Mouse (Mus musculus): Measurements from ENCODE around the gene Stip1. TPM values are rescaled to one million over a fixed set of nuclear protein-coding genes. Genes with fewer than 3 reads are reported as not detected.

The Stip1 gene
- polyA plus RNA-seq, 2 experiments = 170 to 205 TPM

DNA sequence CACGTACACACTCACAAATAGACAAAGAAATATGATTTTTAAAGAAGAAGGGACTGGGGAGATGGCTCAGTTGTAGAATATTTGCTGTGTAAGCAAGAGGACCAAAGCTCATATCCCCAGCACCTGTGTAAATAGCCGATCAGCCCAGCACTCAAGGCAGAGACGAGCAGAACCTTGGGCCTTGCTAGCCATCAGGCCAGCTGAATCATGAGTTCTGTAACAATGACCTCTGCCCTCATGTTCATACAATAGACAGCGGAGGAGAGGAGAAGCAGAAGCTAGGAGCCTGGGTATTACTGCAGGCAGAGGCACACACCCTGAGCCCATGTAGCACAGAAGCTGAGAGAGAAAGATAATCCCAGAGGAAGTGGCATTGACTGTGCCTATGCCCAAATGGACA is 27.3 kb downstream of the Stip1 start:
- TF ChIP-seq POLR2A (IDR thresholded peaks at IDR 0.05; ENCODE audit: borderline replicate concordance, extremely low read depth, insufficient read depth, insufficient read length) = no peak
- no peak for ATAC-seq (ENCODE audit: low FRiP score, low read depth)
- WGBS = 92% methylated on average over 4 of the region's 4 CpGs
- Histone ChIP-seq H3K36me3 (ENCODE audit: control insufficient read depth, insufficient read depth, low read length) (peaks cover 7% of the 10 kb centered on the region; the same call in 1 of the 2 replicates), H3K4me1 (ENCODE audit: control insufficient read depth, insufficient read depth, low read length) (no peaks in the 10 kb centered on the region), H3K27me3 (ENCODE audit: control insufficient read depth, insufficient read depth, low read length) (no peaks in the 10 kb centered on the region), H3K4me3 (replicated peaks; ENCODE audit: low read length) (no peak overlapping the region), H3K27ac (replicated peaks; ENCODE audit: low read depth, low read length) (no peak overlapping the region), H3K9ac (ENCODE audit: low read depth, low read length, severe bottlenecking) (no peak overlapping the region), H3K4me2 (replicated peaks; ENCODE audit: low read depth, low read length, severe bottlenecking) (no peak overlapping the region), H3K9me3 (ENCODE audit: control insufficient read depth, low read length) (no peaks in the 10 kb centered on the region)
- no peak for DNase-seq (ENCODE audit: low spot score)

DNA sequence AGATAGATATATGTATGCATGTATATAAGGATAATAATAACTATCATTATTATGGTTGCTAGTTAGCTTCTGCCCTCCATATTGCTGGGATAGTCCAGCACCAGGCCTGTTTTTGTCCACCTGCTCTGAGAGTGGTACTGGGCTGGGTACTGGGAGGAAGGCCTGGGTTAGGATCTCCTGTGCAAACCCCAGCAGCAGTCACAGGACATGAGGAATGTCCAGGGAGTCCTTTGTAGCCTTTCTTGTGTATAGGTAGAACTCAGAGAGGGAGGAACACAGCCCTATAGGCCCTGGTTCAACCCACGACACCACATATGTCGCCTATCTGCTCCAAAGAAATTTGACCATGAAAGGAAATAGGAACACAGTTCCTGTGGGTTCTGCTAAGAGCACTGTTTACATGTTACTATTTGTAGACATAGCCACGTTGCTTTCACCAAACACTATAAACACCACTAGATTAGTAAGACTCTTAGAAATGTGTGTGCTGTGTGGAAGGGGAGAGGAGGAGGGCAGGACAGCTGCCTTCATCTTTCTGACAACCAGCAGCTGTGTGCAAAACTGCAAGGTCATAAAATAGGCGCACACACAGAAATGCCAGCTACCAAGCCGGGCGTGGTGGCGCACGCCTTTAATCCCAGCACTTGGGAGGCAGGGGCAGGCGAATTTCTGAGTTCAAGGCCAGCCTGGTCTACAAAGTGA is 32.7 kb downstream of the Stip1 start:
- no peak for ATAC-seq (ENCODE audit: low FRiP score, low read depth)
- H3K27me3 ChIP-seq (ENCODE audit: control insufficient read depth, insufficient read depth, low read length) = no peaks in the 10 kb centered on the region
- no peaks in the 10 kb centered on the region for H3K9me3 ChIP-seq (ENCODE audit: control insufficient read depth, low read length)
- WGBS = 75% methylated on average over 9 of the region's 9 CpGs
- H3K4me2 ChIP-seq (replicated peaks; ENCODE audit: low read depth, low read length, severe bottlenecking) = no peak overlapping the region
- TF ChIP-seq POLR2A (IDR thresholded peaks at IDR 0.05; ENCODE audit: borderline replicate concordance, extremely low read depth, insufficient read depth, insufficient read length) = no peak
- no peak for DNase-seq (ENCODE audit: low spot score)
- H3K4me3 ChIP-seq (replicated peaks; ENCODE audit: low read length) = no peak overlapping the region
- no peak overlapping the region for H3K9ac ChIP-seq (ENCODE audit: low read depth, low read length, severe bottlenecking)
- H3K27ac ChIP-seq (replicated peaks; ENCODE audit: low read depth, low read length) = no peak overlapping the region
- H3K36me3 ChIP-seq (ENCODE audit: control insufficient read depth, insufficient read depth, low read length) = no peaks in the 10 kb centered on the region
- H3K4me1 ChIP-seq (ENCODE audit: control insufficient read depth, insufficient read depth, low read length) = no peaks in the 10 kb centered on the region

DNA sequence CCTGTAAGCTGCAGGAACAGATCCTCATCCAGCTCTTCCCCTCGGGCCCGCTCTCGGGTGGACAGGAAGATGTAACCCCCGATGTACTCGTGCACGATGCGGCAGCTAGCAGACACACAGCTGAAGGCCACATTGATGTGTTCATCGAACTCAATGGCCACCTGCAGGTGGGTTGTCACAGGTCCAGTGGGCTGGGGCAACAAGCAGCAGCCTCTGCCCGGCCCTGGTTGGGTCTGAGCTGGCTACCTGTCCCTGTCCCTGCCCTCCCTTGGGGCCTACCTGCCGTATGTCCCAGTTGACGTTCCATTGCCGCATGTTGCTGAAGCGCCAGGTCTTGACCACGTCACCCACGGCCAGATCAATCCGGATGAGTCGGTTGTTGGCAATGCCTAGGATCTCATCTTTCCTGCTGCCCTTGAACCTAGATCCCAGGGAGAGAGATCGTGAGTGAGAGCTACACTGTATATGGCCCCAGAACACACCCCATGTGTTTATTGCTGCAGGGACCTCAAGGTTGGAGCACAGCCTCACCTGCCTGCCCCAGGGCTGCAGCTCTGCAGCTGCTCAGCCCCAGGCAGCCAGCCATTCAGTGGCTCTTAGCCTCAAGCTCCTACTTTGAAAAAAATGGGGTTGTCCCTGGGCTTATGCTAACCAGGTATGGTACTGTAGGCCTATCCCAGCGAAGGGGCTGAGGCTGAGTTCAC is 40.3 kb downstream of the Stip1 start:
- 94% methylated on average over 19 of the region's 19 CpGs for WGBS

DNA sequence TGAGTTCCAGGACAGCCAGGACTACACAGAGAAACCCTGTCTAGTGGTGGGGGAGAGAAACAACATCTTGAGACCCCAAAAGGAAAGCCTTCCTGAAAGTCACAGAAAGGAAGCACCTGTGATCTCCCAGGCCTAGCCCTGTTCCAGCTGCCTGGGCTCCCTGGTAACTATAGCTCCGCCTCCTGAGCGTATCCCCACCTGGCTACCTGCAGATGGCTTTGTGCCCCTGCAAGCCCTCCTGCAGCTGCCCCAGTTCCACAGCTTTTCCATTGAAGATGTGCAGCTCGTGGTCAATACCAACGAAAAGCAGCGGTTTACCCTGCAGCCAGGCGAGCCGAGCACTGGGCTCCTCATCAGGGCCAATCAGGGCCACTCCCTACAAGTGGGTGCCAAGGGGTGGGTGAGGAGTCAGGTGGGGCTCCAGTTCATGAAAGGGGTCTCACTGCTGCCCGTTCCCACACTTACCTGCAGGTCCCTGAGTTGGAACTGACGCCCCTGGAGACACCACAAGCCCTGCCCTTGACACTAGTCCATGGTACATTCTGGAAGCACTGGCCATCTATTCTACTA is 42.0 kb downstream of the Stip1 start:
- WGBS = 79% methylated on average over 9 of the region's 9 CpGs
- Histone ChIP-seq H3K4me3 (replicated peaks; ENCODE audit: low read length) (no peak overlapping the region), H3K4me1 (ENCODE audit: control insufficient read depth, insufficient read depth, low read length) (peaks cover 22% of the 10 kb centered on the region), H3K4me2 (replicated peaks; ENCODE audit: low read depth, low read length, severe bottlenecking) (no peak overlapping the region), H3K36me3 (ENCODE audit: control insufficient read depth, insufficient read depth, low read length) (peaks cover 22% of the 10 kb centered on the region), H3K27ac (replicated peaks; ENCODE audit: low read depth, low read length) (no peak overlapping the region), H3K27me3 (ENCODE audit: control insufficient read depth, insufficient read depth, low read length) (no peaks in the 10 kb centered on the region), H3K9ac (ENCODE audit: low read depth, low read length, severe bottlenecking) (no peak overlapping the region), H3K9me3 (ENCODE audit: control insufficient read depth, low read length) (no peaks in the 10 kb centered on the region)
- no peak for DNase-seq (ENCODE audit: low spot score)
- ATAC-seq (ENCODE audit: low FRiP score, low read depth) = no peak
- no peak for TF ChIP-seq POLR2A (IDR thresholded peaks at IDR 0.05; ENCODE audit: borderline replicate concordance, extremely low read depth, insufficient read depth, insufficient read length)

More for the DNA sequence above, 40.3 kb downstream of the Stip1 start:
- Histone ChIP-seq H3K36me3 (ENCODE audit: control insufficient read depth, insufficient read depth, low read length) (peaks cover 22% of the 10 kb centered on the region), H3K4me2 (replicated peaks; ENCODE audit: low read depth, low read length, severe bottlenecking) (no peak overlapping the region), H3K4me1 (ENCODE audit: control insufficient read depth, insufficient read depth, low read length) (peaks cover 17% of the 10 kb centered on the region), H3K4me3 (replicated peaks; ENCODE audit: low read length) (no peak overlapping the region), H3K9ac (ENCODE audit: low read depth, low read length, severe bottlenecking) (no peak overlapping the region), H3K9me3 (ENCODE audit: control insufficient read depth, low read length) (no peaks in the 10 kb centered on the region), H3K27ac (replicated peaks; ENCODE audit: low read depth, low read length) (no peak overlapping the region), H3K27me3 (ENCODE audit: control insufficient read depth, insufficient read depth, low read length) (no peaks in the 10 kb centered on the region)
- no peak for DNase-seq (ENCODE audit: low spot score)
- ATAC-seq (ENCODE audit: low FRiP score, low read depth) = no peak
- no peak for TF ChIP-seq POLR2A (IDR thresholded peaks at IDR 0.05; ENCODE audit: borderline replicate concordance, extremely low read depth, insufficient read depth, insufficient read length)

DNA sequence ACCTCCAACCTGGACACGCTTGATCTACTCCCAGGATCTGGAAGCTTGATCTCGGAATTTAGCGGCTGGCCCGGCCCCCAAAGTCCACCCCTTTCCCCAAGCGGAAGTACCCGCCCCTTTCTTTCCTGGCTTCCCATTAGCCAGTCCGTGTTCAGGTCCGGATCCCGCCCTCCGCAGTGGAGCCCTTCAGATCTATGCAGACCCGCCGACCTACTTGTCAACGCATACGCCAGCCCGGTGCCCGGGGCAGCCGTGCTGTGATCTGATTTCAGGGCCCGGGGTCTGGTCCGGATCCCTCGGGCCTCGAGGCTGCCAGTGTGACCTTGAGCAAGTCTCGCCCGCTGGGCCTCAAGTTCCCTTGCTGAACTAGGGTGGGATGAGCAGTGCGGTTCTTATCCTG is 43.8 kb downstream of the Stip1 start, which contains the start of the genes Nudt22 and Trpt1:
TSS of gene Nudt22 (minus strand) at position 112 of the 400 bp plus-strand sequence.
TSS of gene Trpt1 (plus strand) at position 126 of the 400 bp plus-strand sequence.
- 0% methylated on average over 24 of the region's 24 CpGs for WGBS
- Histone ChIP-seq H3K9me3 (ENCODE audit: control insufficient read depth, low read length) (no peaks in the 10 kb centered on the region), H3K36me3 (ENCODE audit: control insufficient read depth, insufficient read depth, low read length) (peaks cover 22% of the 10 kb centered on the region), H3K4me1 (ENCODE audit: control insufficient read depth, insufficient read depth, low read length) (peaks cover 29% of the 10 kb centered on the region), H3K27ac (replicated peaks; ENCODE audit: low read depth, low read length) (peak within 1 kb of the TSS; percentile 63), H3K4me3 (replicated peaks; ENCODE audit: low read length) (peak within 1 kb of the TSS; percentile 62), H3K27me3 (ENCODE audit: control insufficient read depth, insufficient read depth, low read length) (no peaks in the 10 kb centered on the region), H3K4me2 (replicated peaks; ENCODE audit: low read depth, low read length, severe bottlenecking) (peak within 1 kb of the TSS; percentile 81), H3K9ac (ENCODE audit: low read depth, low read length, severe bottlenecking) (peak within 1 kb of the TSS; percentile 68)
- DNase-seq (ENCODE audit: low spot score) (peak; percentile 88), ATAC-seq (ENCODE audit: low FRiP score, low read depth) (peak; percentile 80)
- TF ChIP-seq POLR2A (IDR thresholded peaks at IDR 0.05; ENCODE audit: borderline replicate concordance, extremely low read depth, insufficient read depth, insufficient read length) = peak; percentile 32; the same call in 1 of the 2 replicates

Data from limb, embryonic 14.5 days (tissue).